Mouse (Mus musculus) c-Kit-positive CD71-negative TER-119-negative erythroid progenitor cells, embryonic 14.5 days (primary cell): ENCODE results near the gene Cers6.

ENCODE experiments used
- DNase-seq: peaks from one replicate; pipeline ENCODE4 v3.0.0-alpha.2; 2013; ENCODE audit warnings: low read depth

Cers6 gene

DNA sequence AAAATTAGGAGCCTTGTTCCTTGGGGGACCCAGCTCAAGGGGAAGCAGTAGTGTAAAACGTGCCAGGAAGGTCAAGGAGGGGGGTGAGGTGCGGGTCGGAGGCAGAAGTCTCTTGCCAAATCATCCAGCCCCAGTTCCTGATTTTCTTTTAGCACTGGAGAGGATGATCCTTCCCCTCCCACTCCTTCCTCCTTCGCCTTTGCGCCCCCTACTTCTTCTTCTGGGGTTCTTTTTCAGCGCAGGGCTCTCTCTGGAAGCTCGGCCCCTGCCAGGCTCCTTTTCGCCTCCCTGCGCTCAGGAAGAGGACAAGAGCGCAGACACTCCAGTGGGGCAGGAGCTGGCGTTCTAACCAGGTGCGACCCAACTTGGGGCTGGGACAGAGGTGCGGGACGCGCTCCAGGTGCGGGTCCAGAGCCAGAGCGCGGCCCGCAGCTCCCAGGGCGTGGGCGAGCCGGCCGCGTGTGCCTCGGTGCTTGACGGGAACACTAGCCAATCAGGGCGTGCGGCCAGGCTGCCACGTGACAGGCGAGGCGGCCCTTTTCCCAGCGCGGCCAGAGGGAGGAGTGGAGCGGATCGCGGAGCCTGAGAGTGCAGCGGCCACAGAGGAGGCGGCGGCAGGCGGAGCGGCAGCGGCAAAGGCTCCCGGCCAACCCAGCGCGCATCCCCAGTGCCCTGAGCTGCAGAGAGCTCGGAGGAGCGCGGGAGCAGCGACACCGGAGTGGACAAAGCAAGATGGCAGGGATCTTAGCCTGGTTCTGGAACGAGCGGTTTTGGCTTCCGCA lies at the start of gene Cers6:
TSS of gene Cers6 (plus strand) at position 538 of the 782 bp plus-strand sequence.
- DNase-seq, result peak; percentile 82

DNA sequence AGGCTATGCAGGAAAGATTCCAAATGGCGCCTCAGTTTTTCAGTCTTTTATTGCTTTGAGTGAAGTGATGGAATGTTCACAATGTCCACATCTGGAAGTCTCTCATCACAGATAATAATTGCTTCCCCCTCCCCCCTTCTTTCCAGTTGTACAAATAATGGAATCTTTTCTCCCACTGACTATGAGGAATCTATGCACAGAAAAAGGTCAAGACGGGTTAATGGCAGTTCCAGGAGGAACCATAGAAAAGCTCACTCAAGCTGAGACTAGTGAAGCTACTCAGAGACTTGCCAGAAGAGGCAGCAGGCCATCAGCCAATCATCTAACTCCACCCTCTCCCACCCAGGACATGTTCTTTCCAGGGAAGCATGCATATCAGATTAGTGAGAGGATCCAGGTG lies 46.8 kb upstream of the Cers6 start:
- DNase-seq, result no peak

DNA sequence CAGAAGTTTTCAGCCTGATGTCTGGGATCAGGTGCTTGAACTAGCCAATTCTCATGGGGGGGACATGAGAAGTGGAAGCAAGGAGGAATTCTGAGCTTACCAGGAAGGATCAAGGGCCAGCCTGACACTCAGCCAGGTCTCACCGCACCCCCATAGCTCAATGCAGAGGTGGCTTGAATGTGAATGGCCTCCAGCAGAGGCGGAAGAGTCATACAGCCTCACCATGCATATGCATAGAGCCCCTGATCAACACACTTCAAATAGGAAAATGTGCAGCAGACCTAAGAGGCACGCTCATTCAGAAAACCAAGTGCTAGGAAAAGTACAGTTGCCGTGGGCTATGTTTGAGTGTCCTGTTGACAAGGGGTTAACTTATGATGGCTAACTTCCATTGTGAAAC lies 42.2 kb upstream of the Cers6 start:
- no peak for DNase-seq

DNA sequence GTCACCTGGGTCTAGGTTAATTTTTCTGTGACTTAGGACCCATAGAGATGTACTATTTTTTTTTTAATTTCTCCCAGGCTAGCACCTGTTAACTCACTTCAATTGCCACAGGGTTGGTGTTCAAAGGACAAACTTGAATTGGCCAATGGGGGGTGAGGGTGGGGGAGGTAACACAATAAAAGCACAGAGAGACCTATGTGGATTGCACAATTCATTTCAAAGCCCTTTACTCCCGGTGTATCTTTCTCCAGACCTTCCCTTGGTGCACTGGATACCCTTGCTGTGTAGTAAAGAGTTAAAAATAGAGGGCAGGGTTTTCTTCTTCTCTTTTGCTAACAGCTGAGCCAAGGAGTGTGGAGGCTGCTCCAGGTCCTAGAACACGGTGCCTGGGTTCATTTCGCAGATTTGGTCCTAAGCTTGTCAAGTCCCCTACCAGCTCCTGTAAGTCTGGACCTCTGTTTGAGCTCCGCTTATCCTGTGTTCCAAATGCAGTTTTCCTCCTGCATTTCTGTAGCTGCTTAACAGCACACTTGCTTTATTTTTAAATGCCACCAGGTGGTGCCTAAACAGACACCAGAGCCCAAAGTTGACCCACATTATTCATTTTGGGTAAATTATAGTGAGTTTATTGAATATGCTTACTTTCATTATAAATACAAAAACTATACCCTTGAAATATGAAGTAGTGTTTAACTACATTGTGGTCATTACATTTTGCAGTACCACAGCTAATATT lies 38.9 kb upstream of the Cers6 start:
- DNase-seq, result no peak

DNA sequence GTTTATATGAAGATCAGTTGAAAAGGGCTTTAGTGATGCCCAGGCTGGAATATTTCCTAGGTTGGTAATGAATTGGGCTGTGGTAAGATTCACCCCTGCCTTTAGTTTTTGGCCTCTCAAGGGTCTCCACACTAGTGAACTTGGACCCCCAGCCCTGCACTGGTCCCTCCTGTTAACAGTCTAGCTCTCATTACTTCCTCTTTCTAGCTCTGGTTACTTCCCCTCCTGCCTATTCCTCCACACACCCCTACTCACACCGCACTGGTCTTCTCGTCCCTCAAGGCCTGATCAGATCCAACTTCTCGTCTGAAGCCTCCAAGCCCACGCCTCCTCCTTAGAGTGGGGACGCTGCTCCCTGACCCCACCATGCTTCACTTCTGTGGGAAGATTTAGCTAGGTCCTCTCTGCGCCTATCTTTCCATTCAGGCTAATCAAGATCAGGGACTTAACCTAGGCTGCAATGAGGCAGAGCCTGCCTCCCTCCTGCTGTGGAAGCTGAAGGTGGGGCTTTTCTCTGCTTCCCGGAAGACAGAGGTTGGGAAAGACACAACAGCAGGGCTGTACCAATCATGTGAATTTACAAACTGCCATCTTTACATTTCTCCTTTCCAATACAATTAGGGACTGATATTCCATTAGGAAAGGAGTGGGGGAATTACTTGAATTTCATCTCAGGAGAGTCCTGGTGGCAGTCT lies 35.8 kb upstream of the Cers6 start:
- DNase-seq, result peak; percentile 42

DNA sequence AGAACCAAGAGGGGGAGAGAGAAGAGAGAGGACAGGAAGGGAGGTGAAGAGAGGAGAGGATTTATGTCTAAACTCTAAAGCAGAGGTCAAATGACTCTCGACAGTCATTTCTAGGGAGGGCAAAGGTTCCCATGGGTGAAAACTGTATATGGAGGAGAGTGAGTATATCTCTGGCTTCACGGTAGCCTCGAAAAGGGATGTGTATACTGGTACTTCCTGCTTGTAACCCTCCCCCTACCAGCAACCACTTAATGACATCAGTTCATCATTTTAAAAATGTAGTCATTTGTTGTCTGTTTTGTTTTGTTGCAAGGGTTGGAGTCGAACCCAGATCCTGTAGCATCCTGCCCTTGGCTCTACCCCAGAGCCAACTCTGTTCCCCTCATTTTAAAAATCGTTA lies 17.9 kb upstream of the Cers6 start:
- no peak for DNase-seq

DNA sequence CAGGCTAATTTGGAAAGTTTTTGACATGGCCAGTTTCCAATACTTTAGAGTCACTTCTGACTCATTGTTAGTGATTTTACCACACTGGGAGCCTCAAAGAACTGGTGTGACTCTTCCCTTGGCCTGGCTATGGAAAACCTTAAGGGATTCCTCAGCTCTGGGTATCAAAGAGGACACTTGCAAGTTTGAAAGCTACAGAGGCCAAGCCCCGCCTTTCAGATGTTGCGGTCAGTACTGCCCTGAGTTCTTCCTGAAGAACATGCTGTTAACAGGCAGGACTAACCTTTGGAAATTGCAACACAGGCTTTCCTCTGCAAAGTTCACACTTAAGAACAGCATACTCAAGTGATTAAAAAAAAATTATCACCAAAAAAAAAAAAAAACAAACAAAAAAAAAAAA lies 16.7 kb upstream of the Cers6 start:
- DNase-seq, result no peak

DNA sequence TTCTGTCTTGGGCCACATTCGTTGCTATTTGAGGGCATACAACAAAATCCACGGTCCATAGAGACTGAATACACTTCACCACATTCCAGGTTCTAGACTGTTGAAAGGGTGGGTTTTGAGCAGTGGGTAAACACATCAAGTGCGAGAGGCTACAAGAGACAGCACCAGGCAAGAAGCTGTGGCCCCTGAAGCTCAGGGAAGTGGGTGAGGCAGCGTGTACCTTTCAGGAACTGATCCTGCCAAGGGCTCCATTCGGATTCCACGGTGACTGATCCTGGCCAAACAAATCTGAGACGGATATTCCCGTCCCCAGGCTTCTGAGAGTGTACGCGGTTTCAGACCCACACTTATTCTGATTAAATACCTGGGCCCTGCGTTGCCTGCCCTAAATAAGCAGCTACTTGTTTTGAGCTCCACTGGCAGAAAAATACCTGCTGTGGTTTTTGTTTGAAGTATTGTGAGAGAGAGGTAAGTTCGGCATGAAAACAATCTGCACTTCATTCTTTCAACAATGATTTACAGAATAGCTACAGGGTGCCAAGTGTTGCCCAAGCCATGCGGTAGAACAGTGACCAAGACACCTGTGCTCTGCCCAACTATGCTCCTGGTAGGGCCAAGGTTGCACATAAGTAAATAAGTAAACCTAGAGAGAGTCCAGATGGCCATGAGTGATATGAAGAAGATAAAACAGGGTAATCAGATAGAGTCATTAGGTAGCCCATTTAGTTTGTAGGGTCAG lies 16.1 kb upstream of the Cers6 start:
- DNase-seq, result no peak

DNA sequence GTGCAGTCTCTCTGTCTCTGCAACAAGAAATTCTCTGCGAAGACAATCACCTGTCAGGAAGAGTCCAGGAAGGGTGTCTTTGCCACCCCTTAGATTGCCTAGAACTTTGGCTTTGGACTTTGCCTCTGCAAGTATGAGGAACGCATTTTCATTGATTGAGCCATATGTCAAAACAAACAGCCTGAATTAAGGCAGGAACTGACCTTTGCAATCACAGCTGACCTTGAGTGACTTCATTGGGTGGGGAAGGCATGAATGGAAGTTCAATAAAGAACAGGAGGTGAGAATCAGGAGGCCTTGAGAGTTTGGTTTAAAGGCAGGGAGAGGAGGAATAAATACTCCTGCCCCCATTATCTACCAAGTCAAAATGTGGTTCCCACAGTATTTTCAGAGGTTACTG lies 850 bp upstream of the Cers6 start:
- DNase-seq, result no peak

DNA sequence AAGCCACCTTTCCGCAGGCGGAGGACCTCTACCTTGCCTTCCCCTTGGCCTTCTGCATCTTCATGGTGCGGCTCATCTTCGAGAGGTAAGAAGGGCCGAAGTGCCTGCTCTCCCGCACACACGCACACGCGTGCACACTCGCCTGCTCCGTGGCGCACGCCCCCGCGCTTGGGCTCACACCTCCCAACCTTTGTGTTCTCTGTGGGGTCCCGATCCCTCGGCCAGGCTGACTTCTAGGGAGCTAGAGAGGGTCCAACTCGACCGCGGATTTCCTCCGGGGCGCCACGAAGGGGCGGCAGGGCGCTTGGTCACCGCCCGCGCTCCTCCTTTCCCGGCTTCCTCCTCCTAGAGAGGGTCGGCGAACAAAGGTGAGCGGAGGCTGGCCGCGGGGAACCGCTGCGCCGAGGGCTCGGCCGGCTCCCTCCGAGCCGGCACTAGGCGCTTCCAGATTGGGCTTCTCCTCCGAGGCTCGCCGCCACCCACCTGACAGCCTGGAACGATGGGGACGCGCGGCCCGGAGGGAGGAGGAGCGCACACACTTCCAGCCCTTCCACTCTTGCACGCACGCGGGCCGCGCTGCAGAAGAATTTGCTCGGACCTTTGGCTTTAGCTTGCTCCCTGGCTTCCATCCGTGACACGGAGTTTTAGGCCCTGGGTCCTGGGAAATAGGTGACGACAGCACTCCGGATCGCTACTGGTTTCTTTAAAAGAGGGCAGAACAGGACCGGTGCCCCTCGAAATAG lies 651 bp downstream of the Cers6 start:
- DNase-seq, result no peak

DNA sequence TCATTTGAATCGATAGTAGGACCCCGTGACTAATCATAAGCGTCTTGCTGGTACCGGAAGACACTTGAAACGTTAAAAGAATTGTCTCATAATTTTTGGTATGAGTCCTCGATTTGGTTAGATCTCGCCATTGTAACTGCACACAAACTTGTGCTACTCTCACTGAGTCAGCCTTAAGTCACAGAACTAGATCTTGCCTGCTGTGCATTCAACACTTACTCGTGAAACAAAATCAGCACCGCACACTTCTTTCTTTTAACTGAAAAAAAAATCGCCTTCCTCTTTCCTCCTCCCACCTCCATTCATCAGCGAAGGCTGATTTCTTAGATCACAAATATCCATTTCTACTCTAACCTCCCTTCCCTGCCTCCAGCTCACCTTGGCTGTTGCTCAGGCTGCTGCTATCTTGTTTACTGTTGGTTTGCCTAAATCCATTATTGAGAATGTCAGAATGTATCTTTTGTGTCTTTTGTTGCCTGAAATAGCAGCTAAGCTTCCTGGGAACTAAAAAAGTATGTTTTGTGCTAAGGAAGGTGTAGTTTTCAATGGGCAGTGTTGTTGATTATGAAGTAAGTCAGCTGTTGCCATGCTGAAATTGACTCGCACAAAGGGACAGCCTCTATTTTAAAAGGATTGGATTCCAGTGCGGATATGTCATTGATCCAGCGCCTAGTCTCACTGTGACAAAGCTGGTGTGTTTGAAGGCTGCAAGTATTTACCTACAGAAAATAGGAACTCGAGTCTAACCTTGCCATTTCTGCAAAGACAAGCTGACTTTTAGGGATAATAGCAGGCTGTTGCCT lies 1.4 kb downstream of the Cers6 start:
- no peak for DNase-seq

DNA sequence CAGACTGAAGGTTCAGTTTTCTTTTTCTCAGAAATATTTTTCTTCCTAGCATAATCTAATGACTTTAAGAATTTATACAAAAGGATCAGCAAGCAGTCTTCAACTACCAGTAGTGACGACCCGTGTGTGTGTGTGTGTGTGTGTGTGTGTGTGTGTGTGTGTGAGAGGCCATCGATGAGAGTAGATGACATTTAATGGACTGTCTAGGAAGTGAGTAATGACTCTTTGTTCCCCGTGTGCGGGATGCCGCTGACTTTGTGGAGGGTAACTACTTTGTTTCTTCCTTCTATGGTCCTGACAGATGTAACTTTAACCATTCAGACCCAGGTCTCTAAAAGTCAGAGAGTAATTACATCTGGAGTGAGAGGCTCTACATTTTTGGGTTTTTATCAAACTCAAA lies 2.3 kb downstream of the Cers6 start:
- no peak for DNase-seq

DNA sequence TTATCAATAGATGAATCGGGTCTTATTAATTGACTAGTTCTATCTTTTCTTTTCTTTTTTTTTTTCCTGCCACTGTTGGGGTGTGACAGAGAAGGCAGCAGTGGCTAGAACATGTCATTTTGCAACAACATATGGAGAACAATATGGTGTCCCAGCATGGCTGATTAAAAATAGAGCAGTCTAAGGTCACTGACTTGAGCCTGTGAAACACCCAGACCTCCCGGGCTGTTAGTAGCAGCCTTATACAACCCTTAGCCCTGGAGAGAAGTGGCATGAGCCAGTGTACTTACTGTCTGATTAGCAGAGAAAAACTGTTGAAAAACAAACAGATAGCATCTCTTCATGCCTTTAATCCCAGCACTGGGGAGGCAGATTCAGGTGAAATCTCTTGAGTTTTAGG lies 3.1 kb downstream of the Cers6 start:
- DNase-seq, result no peak

DNA sequence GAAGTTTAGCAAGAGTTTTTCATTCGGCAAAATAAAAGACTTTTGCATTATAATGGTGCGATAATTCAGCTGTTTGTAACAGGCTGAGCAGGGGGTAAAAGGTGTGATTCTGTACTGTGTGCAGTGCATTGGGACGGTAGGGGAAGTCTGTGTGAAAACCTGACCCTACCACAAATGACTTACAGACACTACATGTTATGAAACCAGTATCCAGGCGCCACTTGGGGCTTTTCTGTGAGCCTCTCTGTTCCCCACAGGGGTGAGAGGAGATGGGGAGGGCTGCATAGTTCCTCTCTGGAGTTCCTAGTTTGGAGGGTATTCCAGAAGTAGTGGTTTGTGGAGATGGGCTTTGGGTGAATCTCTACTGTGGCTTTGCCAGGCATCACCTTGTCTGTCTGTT lies 5.9 kb downstream of the Cers6 start:
- no peak for DNase-seq

DNA sequence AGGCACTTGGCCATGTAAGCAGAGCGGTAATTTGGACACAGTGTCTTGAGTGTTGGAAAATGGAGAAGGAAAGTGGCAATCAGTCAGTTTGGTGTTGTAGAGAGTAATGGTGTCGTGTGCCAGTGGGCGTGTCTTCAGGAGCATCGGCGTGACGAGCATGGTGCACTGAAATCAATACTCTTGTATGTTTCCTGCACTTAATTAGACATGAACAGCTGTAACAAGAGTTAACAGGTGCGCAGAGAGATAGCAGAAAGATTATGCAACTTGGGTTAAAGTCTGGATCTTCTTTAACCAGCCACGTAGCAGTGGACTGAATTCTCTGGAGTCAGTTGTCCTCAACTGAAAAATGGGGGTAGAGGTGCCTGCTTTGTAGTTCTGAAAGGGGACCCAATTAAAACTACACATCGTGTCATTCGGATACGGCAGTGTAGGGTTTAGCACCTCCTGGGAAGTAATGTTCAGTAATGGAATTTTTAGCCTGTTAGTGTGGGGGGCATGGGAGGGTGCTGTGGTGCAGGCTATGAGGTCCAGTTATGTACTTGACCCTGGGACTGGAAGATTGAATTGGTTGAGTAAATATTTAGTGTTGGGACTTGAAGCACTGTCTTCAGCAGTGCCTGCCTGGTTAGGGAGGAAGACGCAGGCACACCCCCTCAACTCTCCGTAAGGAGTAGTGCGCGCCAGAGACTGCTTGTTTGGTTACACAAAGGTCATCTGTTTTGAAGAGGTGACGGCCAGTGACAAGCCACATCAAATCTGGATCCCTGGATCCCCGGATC lies 9.9 kb downstream of the Cers6 start:
- no peak for DNase-seq

DNA sequence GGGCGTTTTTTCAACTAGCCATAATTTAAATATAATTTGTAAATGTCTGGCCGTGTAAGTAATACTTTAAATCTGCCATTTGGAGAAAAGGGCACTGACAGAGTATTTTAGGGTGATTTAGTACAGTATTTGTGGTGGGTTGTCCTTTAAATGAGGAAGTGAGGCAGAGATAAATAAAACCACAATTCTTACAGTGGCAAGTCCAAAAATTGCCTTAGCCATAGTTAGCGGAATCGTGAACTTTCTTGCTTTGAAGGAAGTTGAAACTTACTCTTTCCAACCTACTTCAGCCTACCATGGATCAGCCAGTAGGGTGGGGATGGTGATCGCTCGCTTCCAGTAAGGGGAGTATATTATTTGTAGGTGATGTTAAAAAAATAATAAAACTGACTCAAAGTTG lies 11.8 kb downstream of the Cers6 start:
- no peak for DNase-seq

DNA sequence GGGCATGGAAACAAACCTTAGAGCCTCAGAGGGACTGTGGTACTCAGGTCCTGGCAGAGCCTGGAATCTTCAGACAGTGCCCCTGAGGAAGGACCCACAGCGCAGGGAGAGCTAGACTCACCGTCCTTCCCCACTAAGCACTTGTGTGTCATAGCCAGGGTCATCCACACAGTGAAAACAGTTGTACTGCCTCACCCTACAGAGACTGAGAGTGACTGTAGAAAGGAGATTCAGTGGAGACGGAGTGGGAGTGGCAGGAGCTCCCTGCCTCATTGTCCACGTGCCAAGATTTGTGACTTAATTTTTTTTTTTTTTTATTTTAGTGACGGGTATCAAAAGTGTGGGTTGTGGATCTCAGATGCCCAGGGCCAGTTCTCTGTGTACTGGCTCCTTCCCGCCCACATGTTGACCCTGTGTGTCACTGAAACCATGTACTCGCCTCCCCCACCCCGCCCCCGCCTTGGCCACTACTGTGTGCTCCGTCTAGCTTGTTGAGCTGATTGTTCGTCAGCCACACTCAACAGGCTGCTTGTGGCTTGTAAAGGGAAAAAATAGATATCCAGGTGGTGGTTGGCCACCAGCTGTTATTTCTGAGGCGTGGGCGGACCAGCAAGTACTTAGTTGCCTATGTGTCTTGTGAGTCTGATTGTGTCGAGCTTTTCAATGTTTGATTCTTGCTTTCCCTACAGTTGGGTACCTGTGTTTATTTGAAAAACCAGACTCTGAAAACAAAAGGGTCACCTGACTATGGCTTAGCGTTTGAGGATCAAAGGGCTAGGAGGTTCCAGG lies 12.6 kb downstream of the Cers6 start:
- DNase-seq, result no peak

DNA sequence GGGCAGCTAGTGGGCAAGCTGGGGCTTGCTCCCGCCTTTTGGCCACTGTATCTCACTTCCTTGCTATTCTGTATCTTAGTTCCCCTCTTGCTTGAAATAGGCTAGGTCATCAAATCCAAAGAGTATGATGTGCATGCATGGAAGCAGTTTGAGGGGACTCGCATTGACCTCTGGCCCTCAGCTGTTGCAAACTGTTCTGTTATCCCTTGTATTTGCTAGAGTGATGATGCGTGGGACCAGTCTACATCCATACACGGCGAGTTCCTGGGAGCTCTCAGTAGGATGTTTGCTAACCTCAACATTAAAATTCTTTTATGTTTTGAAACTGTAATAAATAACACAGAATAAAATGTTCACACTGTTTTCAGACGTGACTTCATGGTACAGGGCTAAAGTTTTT lies 13.3 kb downstream of the Cers6 start:
- no peak for DNase-seq

DNA sequence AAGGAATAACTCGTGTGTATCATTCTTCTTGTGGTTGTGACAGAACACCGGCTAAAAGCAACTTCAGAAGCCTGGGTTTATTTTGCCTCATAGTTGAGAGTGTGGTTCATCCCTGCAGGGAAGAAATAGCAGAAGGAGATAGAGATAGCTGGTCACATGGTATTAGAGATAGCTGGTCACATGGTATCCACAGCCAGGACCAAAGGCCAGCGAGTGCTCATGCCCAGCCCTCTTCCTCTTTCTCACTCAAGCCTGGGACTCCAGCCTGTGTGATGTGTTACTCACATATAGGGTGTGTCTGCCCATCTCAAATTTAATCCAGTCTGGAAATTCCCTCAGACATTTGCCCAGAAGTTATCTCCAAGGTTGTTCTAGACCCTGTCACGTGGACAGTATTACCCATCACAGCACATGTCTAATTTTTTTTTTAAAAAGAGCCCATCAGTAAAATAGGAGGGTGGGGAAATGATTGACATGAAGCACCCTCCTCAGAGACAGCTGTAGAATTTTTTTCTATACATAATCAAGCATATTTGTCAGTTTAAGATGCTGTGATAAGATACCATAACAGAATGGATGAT lies 17.9 kb downstream of the Cers6 start:
- DNase-seq, result no peak
